Mouse (Mus musculus) E14TG2a.4 (cell line): ENCODE data around the gene Ramp2.

ENCODE experiments used
- CTCF ChIP-seq: conservative IDR thresholded peaks from 2 replicates; pipeline ENCODE4 v1.5.1; 2014; ENCODE audit warnings: low read length
- NANOG ChIP-seq: IDR thresholded peaks from 2 replicates; pipeline ENCODE4 v1.6.1; 2014; ENCODE audit warnings: borderline replicate concordance, low read length, mixed read lengths

DNA sequence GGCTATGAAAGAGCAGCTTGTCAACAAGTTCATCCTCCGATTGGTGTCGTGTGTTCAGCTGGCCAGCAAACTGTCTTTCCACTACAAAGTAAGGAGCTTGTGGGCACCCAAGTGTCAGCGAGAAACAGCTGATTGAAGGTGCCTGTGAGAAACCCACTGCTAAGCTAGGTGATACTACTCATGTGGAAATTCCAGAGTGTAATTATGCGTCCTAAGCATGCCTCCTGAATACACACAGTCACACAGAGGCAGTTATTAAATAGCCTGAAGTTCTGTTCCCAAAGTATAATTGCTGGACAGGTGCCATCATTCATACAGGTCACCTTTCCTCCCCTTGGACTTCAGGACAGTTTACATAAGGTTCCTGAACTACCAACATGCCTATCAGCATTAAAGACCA lies 38.0 kb downstream of the Ramp2 start:
- TF ChIP-seq CTCF (no peak), NANOG (no peak)
